13 mouse cellular contexts compared by ENCODE assay signal in the genomic region with DNA sequence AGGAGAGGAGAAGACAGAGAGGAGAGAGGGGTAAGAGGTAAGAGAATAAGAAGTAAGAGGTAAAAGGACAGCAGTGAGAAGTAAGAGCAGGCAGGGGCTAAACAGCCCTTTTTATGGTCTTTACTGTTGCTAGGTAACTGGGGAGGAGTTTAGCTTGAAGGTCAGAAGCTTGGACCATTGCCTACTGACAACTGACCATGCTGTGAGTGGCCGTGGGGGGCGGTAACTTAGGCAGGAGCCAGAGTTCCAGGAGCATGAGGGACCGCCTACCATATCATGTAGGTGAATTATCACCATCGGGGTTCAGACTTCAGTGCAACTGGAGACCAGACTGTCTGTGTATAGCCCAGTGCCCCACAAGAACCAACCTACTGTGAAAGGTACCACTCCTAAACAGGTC.
"Had no signal": no experiment of that assay in that cellular context is flagged by ENCODE, and none has a peak within 500 bp of the region (broad histone marks: within the 10 kb centered on the region; RNA-seq: fewer than 3 reads in every experiment).

No protein-coding gene starts in this region.

- H3K4me3 ChIP-seq: limb, embryonic 15.5 days; liver, embryonic 12.5 days; megakaryocyte, embryonic 14.5 days; midbrain, embryonic 13.5 days had no signal

- H3K4me2 ChIP-seq: limb, embryonic 15.5 days; liver, embryonic 12.5 days; lung, embryonic 14.5 days; midbrain, embryonic 13.5 days had no signal

- DNase-seq: kidney, postnatal 36 days; layer of hippocampus, adult 9-11 months; layer of hippocampus, postnatal 36 days; lung, embryonic 14.5 days; lung, postnatal 10 days; right cerebral cortex, postnatal 14 days; thymus, postnatal 4 days had no signal

- ATAC-seq: liver, embryonic 12.5 days; midbrain, embryonic 13.5 days had no signal

- H3K9me3 ChIP-seq: limb, embryonic 15.5 days; liver, embryonic 12.5 days; megakaryocyte, embryonic 14.5 days; midbrain, embryonic 13.5 days had no signal

- H3K27me3 ChIP-seq: limb, embryonic 15.5 days; liver, embryonic 12.5 days; megakaryocyte, embryonic 14.5 days; midbrain, embryonic 13.5 days had no signal

- H3K9ac ChIP-seq: limb, embryonic 15.5 days; liver, embryonic 12.5 days; lung, embryonic 14.5 days; midbrain, embryonic 13.5 days had no signal

- H3K36me3 ChIP-seq: limb, embryonic 15.5 days; liver, embryonic 12.5 days; midbrain, embryonic 13.5 days had no signal

- H3K4me1 ChIP-seq: limb, embryonic 15.5 days; liver, embryonic 12.5 days; megakaryocyte, embryonic 14.5 days; midbrain, embryonic 13.5 days had no signal

- H3K27ac ChIP-seq: kidney, postnatal 0 days; limb, embryonic 15.5 days; liver, embryonic 12.5 days; macrophage; midbrain, embryonic 13.5 days had no signal
